Mouse (Mus musculus) neural tube, embryonic 11.5 days (tissue): ENCODE data around the gene Hist1h3c. TPM values are rescaled to one million over a fixed set of nuclear protein-coding genes. Genes with fewer than 3 reads are reported as not detected.

Source experiments
- ATAC-seq: fragments of 200-750 bp; cut with Nextera tagmentation; 2 replicates; pipeline ENCODE4 v1.8.0; 2017; ENCODE audit warnings: moderate number of reproducible peaks, mild to moderate bottlenecking, moderate TSS enrichment, moderate library complexity; ENCODE audit not compliant: insufficient read depth, low FRiP score, low TSS enrichment
- DNase-seq: peaks from one replicate; pipeline ENCODE4 v3.0.0-alpha.2; 2015; ENCODE audit warnings: low spot score
- H3K27ac ChIP-seq: fragments of 300-500 bp; sonication (generic); 2 replicates; pipeline ENCODE4 v1.5.1; 2014; ENCODE audit warnings: low read depth, mild to moderate bottlenecking, low read length
- H3K27me3 ChIP-seq: fragments of 300-500 bp; sonication (generic); 2 replicates; pipeline ENCODE4 v1.6.1; 2014; ENCODE audit warnings: mild to moderate bottlenecking, low read length, mixed read lengths; ENCODE audit not compliant: control insufficient read depth, insufficient read depth
- H3K36me3 ChIP-seq: fragments of 300-500 bp; sonication (generic); 2 replicates; pipeline ENCODE4 v1.6.1; 2014; ENCODE audit warnings: mild to moderate bottlenecking, low read length, moderate library complexity, mixed read lengths; ENCODE audit not compliant: control insufficient read depth, insufficient read depth
- H3K4me1 ChIP-seq: fragments of 300-500 bp; sonication (generic); 2 replicates; pipeline ENCODE4 v1.6.1; 2014; ENCODE audit warnings: low read length, mixed read lengths; ENCODE audit not compliant: control insufficient read depth, insufficient read depth
- H3K4me2 ChIP-seq: fragments of 300-500 bp; sonication (generic); 2 replicates; pipeline ENCODE4 v1.6.1; 2014; ENCODE audit warnings: low read depth, mild to moderate bottlenecking, moderate library complexity
- H3K4me3 ChIP-seq: fragments of 300-500 bp; sonication (generic); 2 replicates; pipeline ENCODE4 v1.5.1; 2014; ENCODE audit warnings: low read depth, low read length
- H3K9ac ChIP-seq: fragments of 300-500 bp; sonication (generic); 2 replicates; pipeline ENCODE4 v1.6.1; 2014; ENCODE audit warnings: mild to moderate bottlenecking, low read length
- H3K9me3 ChIP-seq: fragments of 300-500 bp; sonication (generic); 2 replicates; pipeline ENCODE4 v1.6.1; 2016; ENCODE audit warnings: low read length; ENCODE audit not compliant: control insufficient read depth
- WGBS: fragments of 180-500 bp; shearing (Covaris S2); extraction: QIAGEN DNeasy Blood & Tissue Kit; methylation state at CpG from one replicate; pipeline ENCODE4 v1.1.7; 2014; 5-methylcytosine and 5-hydroxymethylcytosine counted together
- microRNA-seq: library from miRNA; unstranded; fragments of <30 nt; microRNA quantifications from one replicate; pipeline ENCODE4, GENCODE M21; 2016
- polyA plus RNA-seq: library from polyadenylated mRNA; unstranded; fragments of >200 nt; fragmentation: Nextera tagmentation; extraction: Ambion mirVana; gene quantifications from 2 replicates; pipeline ENCODE4 v1.2.1, GENCODE M21; 2014

The Hist1h3c gene
- polyA plus RNA-seq, 1 experiment from 2014 or later: 8.3 TPM

- peak overlapping the region; percentile 51 for H3K4me2 ChIP-seq
- under 1% methylated on average over 20 of the region's 32 CpGs for WGBS
- H3K36me3 ChIP-seq: no peaks in the 10 kb centered on the region
- no peaks in the 10 kb centered on the region for H3K9me3 ChIP-seq
- peak overlapping the region; percentile 40 for H3K4me3 ChIP-seq
- H3K4me1 ChIP-seq: 0 out of 2 replicates have a peak, but pooled peaks cover 3% of the 10 kb centered on the region
- peak overlapping the region; percentile 77 for H3K27ac ChIP-seq
- DNase-seq (peak; percentile 73), ATAC-seq (peak; percentile 79)
- H3K27me3 ChIP-seq: no peaks in the 10 kb centered on the region
- H3K9ac ChIP-seq: peak overlapping the region; percentile 54
Measured at GRCm38 (mm10) chr13:23697491-23698299, 47.7 kb downstream of the Hist1h3c start.

GRCm38 (mm10) chr13:23696061-23696474, 49.3 kb downstream of the Hist1h3c start:
- Histone ChIP-seq H3K4me2 (no peak overlapping the region), H3K9me3 (no peaks in the 10 kb centered on the region), H3K36me3 (no peaks in the 10 kb centered on the region), H3K4me3 (no peak overlapping the region), H3K27me3 (no peaks in the 10 kb centered on the region), H3K27ac (peak overlapping the region; percentile 17; the same call in 1 of the 2 replicates), H3K4me1 (0 out of 2 replicates have a peak, but pooled peaks cover 3% of the 10 kb centered on the region), H3K9ac (no peak overlapping the region)
- no peak for DNase-seq
- 54% methylated on average over 15 of the region's 15 CpGs for WGBS
- ATAC-seq: no peak

- 58% methylated on average over 10 of the region's 13 CpGs for WGBS
- no peak within 1 kb of the TSS for H3K9ac ChIP-seq
- DNase-seq (no peak), ATAC-seq (no peak)
- H3K4me1 ChIP-seq: 0 out of 2 replicates have a peak, but pooled peaks cover 3% of the 10 kb centered on the region
- H3K4me3 ChIP-seq: no peak within 1 kb of the TSS
- H3K9me3 ChIP-seq: no peaks in the 10 kb centered on the region
- no peaks in the 10 kb centered on the region for H3K27me3 ChIP-seq
- no peaks in the 10 kb centered on the region for H3K36me3 ChIP-seq
- peak within 1 kb of the TSS; percentile 17; the same call in 1 of the 2 replicates for H3K27ac ChIP-seq
- H3K4me2 ChIP-seq: no peak within 1 kb of the TSS
Measured at GRCm38 (mm10) chr13:23695514-23695913, 49.9 kb downstream of the Hist1h3c start, which contains the start of gene Hist1h1t. Gene Hist1h1t (plus strand): TSS chr13:23695814.

Small RNA genes within 50 kb of the gene (microRNA-seq; reads per million reads assigned to microRNA genes)
- gene Gm44314: not detected
- not detected for gene Gm44484

Other genes with a start within 250 kb of the Hist1h3c start
- 3.4 and 6.8 TPM in 2 replicates for gene Hist1h4h, start 214.6 kb downstream of the Hist1h3c start, polyA plus RNA-seq
- gene Hist1h2af, start 211.7 kb downstream of the Hist1h3c start, polyA plus RNA-seq: 1.6 and 2.1 TPM in 2 replicates
- 3.3 and 4.3 TPM in 2 replicates for gene Hist1h3g, start 210.2 kb downstream of the Hist1h3c start, polyA plus RNA-seq
- gene Hist1h2bh, start 202.2 kb downstream of the Hist1h3c start, polyA plus RNA-seq: 0.82 and 1.3 TPM in 2 replicates
- gene Hist1h3f, start 201.6 kb downstream of the Hist1h3c start, polyA plus RNA-seq: 0.51 and 1.4 TPM in 2 replicates
- gene Hist1h4f, start 194.0 kb downstream of the Hist1h3c start, polyA plus RNA-seq: 0.94 and 1.5 TPM in 2 replicates
- gene Hist1h1d, start 192.3 kb downstream of the Hist1h3c start, polyA plus RNA-seq: 0.58 TPM in 2 replicates
- 6.4 and 6.9 TPM in 2 replicates for gene Hist1h3e, start 183.2 kb downstream of the Hist1h3c start, polyA plus RNA-seq
- gene Hist1h2ae, start 174.4 kb downstream of the Hist1h3c start, polyA plus RNA-seq: 61.5 and 64.3 TPM in 2 replicates
- 6.9 and 10.2 TPM in 2 replicates for gene Hist1h2bg, start 174.2 kb downstream of the Hist1h3c start, polyA plus RNA-seq
- 3.4 and 4.1 TPM in 2 replicates for gene Hist1h2bf, start 171.4 kb downstream of the Hist1h3c start, polyA plus RNA-seq
- 0.90 and 4.0 TPM in 2 replicates for gene Hist1h2ad, start 171.2 kb downstream of the Hist1h3c start, polyA plus RNA-seq
- gene Hist1h3d, start 169.8 kb downstream of the Hist1h3c start, polyA plus RNA-seq: 8.1 and 10.4 TPM in 2 replicates
- gene Hist1h4d, start 164.0 kb downstream of the Hist1h3c start, polyA plus RNA-seq: 89.4 and 91.9 TPM in 2 replicates
- 1.7 and 1.8 TPM in 2 replicates for gene Hist1h2be, start 124.5 kb downstream of the Hist1h3c start, polyA plus RNA-seq
- gene Hist1h1e, start 123.0 kb downstream of the Hist1h3c start, polyA plus RNA-seq: 16.3 and 18.2 TPM in 2 replicates
- 0.92 and 0.97 TPM in 2 replicates for gene Hist1h2ac, start 61.7 kb downstream of the Hist1h3c start, polyA plus RNA-seq
- gene Hist1h2bc, start 61.4 kb downstream of the Hist1h3c start, polyA plus RNA-seq: 21.3 and 22.2 TPM in 2 replicates
- not detected in 2 replicates for gene Hist1h1t, start 49.8 kb downstream of the Hist1h3c start, polyA plus RNA-seq
- gene Hist1h4c, start 47.1 kb downstream of the Hist1h3c start, polyA plus RNA-seq: 4.1 and 5.2 TPM in 2 replicates
- 3.2 and 3.3 TPM in 2 replicates for gene Hfe, start 34.7 kb downstream of the Hist1h3c start, polyA plus RNA-seq
- 12.2 and 15.3 TPM in 2 replicates for gene Hist1h1c, start 6.8 kb downstream of the Hist1h3c start, polyA plus RNA-seq
- gene Hist1h2bb, start 1.1 kb upstream of the Hist1h3c start, polyA plus RNA-seq: 2.4 and 2.9 TPM in 2 replicates
- gene Hist1h2ab, start 5.5 kb upstream of the Hist1h3c start, polyA plus RNA-seq: 33.1 and 47.3 TPM in 2 replicates
- gene Hist1h3b, start 6.7 kb upstream of the Hist1h3c start, polyA plus RNA-seq: 6.2 and 8.4 TPM in 2 replicates
- gene Hist1h4b, start 11.4 kb upstream of the Hist1h3c start, polyA plus RNA-seq: 4.3 and 9.0 TPM in 2 replicates
- gene Hist1h4a, start 15.6 kb upstream of the Hist1h3c start, polyA plus RNA-seq: not detected in 2 replicates
- 2.3 and 4.3 TPM in 2 replicates for gene Hist1h3a, start 16.8 kb upstream of the Hist1h3c start, polyA plus RNA-seq
- gene Hist1h1a, start 18.1 kb upstream of the Hist1h3c start, polyA plus RNA-seq: 1.1 and 3.6 TPM in 2 replicates
- not detected in 2 replicates for gene Trim38, start 24.3 kb upstream of the Hist1h3c start, polyA plus RNA-seq
- not detected in 2 replicates for gene Slc17a2, start 61.4 kb upstream of the Hist1h3c start, polyA plus RNA-seq
- gene Slc17a3, start 93.8 kb upstream of the Hist1h3c start, polyA plus RNA-seq: not detected in 2 replicates
- not detected in 2 replicates for gene Slc17a1, start 122.1 kb upstream of the Hist1h3c start, polyA plus RNA-seq
- 0.49 and 0.64 TPM in 2 replicates for gene Slc17a4, start 169.4 kb upstream of the Hist1h3c start, polyA plus RNA-seq
- not detected in 2 replicates for gene Hist1h2ba, start 188.6 kb upstream of the Hist1h3c start, polyA plus RNA-seq
- gene Hist1h2aa, start 188.9 kb upstream of the Hist1h3c start, polyA plus RNA-seq: not detected in 2 replicates
- 0.45 and 0.73 TPM in 2 replicates for gene Scgn, start 245.6 kb upstream of the Hist1h3c start, polyA plus RNA-seq